Mouse (Mus musculus) G1E (cell line): ENCODE data around the gene Rassf1.

Source experiments
- CTCF ChIP-seq: IDR thresholded peaks from 2 replicates; pipeline ENCODE4 v1.5.1; 2012; ENCODE audit warnings: low read depth, low read length, inconsistent platforms, mixed read lengths
- GATA1 ChIP-seq: IDR thresholded peaks from 2 replicates; pipeline ENCODE4 v1.6.1; 2012; ENCODE audit warnings: borderline replicate concordance, low read length, inconsistent platforms, mixed read lengths
- TAL1 ChIP-seq: conservative IDR thresholded peaks from 2 replicates; pipeline ENCODE4 v1.6.1; 2012; ENCODE audit warnings: low read depth, low read length, inconsistent platforms, mixed read lengths

GRCm38 (mm10) chr9:107599842-107600241 is 48.5 kb downstream of the Rassf1 start:
- TF ChIP-seq CTCF (no peak), GATA1 (no peak), TAL1 (no peak)
